Mouse (Mus musculus) urinary bladder, postnatal 36 days (tissue): ENCODE data around the gene Syt16.
A peak's percentile ranks its signal among the peaks of the same experiment; 100 is the strongest.

Source experiments
- DNase-seq, 2 experiments: peaks; one replicate each; pipeline ENCODE4 v3.0.0; 2022; ENCODE audit warnings: low spot score in 2 of 2, mixed read lengths in 1 of 2

The Syt16 gene

DNA sequence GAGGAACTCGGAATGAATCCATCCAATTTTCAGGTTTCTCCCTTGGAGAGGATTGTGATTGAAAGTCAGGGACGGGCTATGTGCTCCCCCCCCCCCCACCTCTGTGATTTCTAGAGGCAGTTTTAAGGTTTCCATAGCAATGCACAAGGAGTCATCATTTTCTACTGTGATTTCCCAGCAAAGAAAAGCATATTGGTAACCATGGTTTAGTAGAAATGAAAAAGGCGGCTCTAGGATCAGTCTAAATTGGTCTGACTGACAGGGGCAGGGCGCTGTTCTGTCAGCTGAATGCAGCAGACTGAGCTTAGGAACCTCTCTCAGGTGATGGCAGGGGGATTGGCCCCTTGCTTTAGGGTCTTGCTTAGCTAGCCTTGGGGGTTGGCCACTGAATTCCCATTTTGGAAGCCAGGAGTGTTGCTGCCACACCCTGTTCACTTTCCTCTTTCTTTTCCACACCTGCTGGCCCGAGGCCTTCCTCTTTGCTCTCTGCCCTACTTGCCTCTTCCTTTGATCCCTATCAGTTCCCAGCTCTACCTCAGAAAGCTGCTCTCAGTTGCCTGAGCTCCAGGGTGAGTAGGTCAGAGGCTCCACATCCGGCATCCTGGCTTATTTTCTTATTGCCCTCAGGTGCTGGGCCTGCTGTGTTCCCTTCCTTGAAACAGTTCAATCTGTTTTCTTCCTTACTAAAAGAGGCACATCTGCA, 108.5 kb downstream of the Syt16 start:
- peak in 1 of 2 experiments; percentile 10 for DNase-seq

GRCm38 (mm10) chr12:74108663-74109081, 111.2 kb downstream of the Syt16 start:
- DNase-seq, result no peak

- DNase-seq, result no peak
These were observed 112.1 kb downstream of the Syt16 start for GRCm38 (mm10) chr12:74109462-74110068.

GRCm38 (mm10) chr12:74116825-74117224, 119.4 kb downstream of the Syt16 start:
- no peak for DNase-seq

DNA sequence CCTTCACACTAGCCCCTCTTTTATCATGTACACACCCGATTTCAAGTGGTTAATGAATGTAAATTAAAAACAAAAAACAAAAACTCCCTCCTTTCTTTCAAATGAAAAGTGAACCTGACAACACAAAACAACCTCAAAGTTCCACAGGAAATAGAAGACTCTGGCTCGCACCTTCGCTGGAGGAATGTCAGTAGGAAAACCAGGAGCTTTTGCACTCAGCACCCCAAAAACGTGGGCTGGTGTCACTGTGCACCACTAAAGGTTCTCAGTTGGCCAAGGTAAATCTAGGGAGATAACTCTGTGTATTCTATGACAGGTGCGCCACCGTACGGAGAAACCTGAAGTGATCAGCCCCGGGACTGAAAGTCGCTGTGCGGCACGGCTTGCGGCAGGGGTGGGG, 128.3 kb downstream of the Syt16 start:
- no peak for DNase-seq

GRCm38 (mm10) chr12:74128229-74128628, 130.8 kb downstream of the Syt16 start:
- DNase-seq, result no peak

GRCm38 (mm10) chr12:74131790-74132189, 134.3 kb downstream of the Syt16 start:
- no peak for DNase-seq

DNA sequence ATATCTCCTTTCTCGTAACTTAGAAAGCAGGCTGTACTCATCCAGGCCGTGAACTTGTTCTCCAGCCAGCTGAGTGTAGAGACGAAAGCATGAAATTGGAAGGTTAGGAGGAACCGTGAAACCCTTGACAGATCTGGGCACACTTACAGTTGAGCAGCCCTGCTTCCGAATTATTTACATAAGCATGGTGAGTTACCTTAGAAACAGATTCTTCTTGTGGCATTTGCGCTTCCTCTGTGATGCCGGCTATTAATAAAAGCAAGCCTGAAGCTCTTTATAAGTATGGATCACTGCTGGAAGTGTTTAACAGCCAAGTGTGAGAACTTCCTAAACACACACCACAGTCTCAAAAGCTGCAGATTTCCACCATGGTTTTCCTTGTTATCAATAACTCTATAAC, 144.7 kb downstream of the Syt16 start:
- DNase-seq, result no peak

GRCm38 (mm10) chr12:74144385-74144784, 146.9 kb downstream of the Syt16 start:
- no peak for DNase-seq

GRCm38 (mm10) chr12:74160791-74161190, 163.3 kb downstream of the Syt16 start:
- no peak for DNase-seq

GRCm38 (mm10) chr12:74163080-74163479, 165.6 kb downstream of the Syt16 start:
- no peak for DNase-seq

- no peak for DNase-seq
These were observed 173.8 kb downstream of the Syt16 start for GRCm38 (mm10) chr12:74171257-74171656.

DNA sequence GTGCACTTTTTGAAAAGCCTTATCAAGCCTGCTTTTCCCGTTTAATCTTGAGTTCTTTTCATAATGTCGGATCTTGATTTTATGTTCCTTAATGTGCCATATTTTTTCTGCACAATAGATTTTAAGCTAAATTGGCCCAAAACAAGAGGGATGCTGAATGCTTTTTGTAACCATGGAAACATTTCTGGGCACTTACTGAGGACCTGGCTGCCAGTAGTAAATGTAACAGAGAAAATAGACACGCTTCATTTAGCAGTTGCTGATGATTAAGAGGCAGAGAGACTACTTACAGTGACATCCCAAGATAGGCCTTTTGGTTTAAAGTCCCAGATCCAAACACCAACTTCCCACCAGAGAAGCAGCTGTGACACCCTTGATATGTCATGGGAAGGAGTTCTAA, 176.4 kb downstream of the Syt16 start:
- no peak for DNase-seq

GRCm38 (mm10) chr12:74184596-74184995, 187.1 kb downstream of the Syt16 start:
- no peak for DNase-seq

DNA sequence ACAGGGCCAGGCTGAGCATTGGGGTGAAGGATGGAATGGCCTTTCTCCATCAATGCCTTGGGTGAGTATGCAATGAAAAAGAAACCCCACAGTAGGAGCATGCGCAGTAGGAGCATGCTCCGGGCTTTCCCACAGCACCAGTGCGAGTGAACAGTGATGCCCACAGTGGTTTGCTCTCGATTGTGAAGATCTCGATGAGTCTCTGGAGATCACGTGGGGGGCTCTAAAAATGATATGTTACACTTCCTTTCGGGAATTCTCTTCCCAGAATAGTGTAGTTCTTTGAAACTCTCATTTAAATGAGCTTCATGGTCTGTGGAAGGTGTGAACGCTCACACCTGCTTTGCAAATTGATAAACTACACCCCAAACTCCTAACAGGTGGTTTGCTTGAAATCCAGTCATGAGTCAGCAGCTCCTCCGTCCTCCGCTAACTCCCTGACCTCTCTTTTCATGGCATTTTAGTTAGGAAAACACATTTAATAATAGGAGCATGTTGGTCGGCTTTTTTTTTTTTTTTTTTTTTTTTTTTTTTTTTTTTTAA, 190.9 kb downstream of the Syt16 start:
- DNase-seq, result no peak

DNA sequence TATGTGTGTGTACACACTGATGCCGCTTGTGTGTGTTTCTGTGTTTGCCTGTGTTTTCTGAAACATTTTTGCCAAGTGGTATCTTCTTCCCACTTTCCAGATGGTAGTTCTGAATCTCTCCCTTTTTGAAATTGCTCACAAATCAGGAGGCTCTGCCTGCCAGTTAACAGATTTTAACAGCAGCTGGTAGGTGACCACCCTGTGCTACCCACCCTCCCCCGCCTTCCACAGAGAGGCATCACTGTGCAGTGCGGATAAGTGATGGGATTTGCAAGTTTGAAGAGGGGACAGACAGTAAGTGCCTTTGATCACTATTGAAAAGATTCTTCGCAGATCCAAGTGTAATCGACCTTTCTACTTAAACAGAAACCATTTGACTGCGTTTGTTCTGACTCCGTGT, 191.4 kb downstream of the Syt16 start:
- DNase-seq, result no peak

- no peak for DNase-seq
These were observed 192.4 kb downstream of the Syt16 start for GRCm38 (mm10) chr12:74189840-74190239.

DNA sequence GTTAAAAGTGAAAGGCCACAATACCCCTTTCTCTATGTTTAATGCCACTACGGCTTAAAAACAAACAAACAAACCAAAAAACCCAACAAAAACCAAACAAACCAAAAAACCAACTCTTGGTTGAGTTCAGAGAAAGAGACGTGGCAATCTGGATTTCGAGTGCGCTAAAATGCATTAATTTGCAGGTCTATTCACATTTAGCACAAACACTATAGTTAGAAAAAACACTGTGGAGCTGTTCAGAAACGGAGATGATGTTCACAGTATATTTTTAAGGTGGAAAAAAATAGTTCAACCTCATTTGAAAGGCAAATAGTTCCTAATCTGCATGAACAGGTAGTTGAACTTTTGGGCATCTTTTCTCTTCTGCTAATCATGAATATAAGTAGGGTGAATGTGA, 192.8 kb downstream of the Syt16 start:
- DNase-seq, result no peak

DNA sequence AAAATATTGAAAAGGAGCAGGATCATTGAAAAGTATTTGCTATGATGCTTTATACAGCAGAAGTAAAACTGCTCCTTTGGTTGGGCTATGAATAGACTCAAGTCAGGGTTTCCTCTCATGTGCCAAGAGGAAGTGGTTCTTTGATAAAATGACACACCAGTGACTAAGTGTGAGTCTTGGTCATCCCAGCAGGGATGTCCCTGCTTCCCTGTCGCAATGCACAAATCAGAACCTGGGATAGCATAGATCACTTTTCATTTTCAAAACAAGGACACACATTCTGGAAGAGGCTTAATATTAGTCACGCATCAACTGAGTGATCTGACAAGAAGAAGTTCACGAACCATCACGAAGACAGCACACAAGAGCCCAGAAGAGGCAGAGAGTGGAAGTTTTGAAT, 195.1 kb downstream of the Syt16 start:
- DNase-seq, result no peak

DNA sequence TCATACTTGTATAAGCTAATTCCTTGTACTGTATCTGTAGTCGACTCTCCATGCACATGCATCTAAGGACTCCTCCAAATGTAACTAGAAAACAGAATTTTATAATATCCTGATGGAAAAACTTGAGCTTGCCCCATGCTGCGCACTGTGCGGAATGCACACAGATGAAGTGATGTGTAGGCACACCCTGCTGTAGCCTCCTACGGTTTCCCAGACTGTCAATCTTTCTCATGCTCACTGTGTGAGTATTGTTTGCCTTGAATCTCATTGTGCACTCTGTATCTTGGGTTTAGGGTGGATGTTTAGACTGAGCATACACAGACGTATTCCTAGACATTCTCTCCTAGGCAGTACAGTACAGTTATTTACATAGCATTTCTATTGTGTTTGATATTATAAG, 203.9 kb downstream of the Syt16 start:
- no peak for DNase-seq

GRCm38 (mm10) chr12:74202431-74203042, 205.1 kb downstream of the Syt16 start:
- no peak for DNase-seq

DNA sequence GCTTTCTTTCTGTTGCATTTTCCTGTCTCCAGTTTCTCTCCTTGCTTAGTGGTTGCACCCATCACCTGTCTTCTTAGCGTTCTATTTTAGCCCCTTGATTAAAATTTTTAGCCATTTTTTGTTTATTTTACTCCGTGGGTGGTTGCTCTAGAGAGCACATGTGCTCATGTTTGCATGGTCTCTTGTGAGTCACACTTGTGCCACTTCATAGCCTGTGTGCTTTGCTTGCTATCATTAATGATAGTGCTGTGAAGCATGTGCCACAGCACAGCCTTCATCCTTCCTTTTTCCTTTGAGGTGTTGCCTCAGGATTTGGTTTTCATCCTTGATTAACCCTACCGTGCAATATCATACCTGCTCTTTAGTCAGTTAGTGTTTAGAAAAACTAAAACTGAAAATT, 214.7 kb downstream of the Syt16 start:
- DNase-seq, result no peak
